Mouse (Mus musculus): Measurements from ENCODE around the gene Bloc1s4.
A peak's percentile ranks its signal among the peaks of the same experiment; 100 is the strongest.

Gene Bloc1s4

DNA sequence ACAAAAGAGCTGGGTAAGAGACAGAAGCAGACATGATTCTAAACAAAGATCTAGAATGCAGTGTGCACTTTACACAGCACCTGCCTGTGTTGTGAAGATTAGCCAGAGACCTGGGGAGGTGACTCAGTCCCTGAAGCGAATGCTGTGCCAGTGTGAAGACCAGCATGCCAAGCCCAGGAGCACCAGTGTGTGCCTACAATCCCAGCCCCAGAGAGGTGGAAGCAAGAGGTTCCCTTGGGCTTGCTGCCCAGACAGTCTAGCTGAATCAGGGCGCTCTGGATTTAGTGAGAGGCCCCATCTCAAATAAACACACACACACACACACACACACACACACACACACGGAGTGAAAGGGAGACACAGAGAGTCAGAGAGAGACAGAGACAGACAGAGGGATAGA is 30.6 kb downstream of the Bloc1s4 start:
- DNase-seq (ENCODE audit: extremely low spot score) = no peak

DNA sequence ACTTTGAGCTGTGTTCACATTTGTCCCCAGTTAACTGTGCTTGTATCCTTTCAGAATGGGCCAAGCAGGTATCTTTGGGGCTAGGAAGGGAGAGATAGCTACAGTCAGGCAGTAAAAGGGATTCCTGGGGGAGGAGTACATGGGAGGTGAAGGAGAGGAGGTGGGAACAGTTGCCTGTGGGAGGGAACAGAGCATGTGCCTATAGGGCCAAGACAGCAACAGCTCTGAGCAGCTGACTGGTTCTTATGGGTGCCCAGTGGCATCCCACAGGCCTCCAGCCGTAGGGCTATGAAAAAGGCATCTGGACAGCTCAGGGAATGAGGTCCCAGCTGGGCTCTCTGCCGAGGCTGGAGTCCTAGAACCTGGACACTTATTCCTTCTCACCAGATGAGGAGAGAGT is 31.6 kb downstream of the Bloc1s4 start:
- no peak for DNase-seq (ENCODE audit: extremely low spot score)

DNA sequence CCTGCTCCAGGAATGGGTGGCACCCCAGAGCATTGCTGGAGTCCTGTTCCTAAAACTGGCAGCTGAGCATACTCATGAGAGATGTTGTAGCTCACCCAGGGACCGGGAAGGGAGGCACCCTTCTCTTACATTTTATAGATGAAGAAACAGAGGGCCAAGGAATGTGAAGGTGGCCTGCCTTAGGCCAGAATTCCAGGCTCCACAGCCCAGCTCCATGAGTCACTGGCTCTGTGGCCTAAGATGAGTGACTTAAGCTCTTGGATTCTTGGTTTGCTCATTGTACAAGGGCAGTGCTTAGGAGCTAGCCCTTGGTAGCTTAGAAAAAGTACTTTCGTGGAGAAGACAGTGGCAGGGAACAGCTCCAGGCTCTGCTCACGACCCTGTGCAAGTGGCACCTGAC is 33.6 kb downstream of the Bloc1s4 start:
- no peak for DNase-seq (ENCODE audit: extremely low spot score)

DNA sequence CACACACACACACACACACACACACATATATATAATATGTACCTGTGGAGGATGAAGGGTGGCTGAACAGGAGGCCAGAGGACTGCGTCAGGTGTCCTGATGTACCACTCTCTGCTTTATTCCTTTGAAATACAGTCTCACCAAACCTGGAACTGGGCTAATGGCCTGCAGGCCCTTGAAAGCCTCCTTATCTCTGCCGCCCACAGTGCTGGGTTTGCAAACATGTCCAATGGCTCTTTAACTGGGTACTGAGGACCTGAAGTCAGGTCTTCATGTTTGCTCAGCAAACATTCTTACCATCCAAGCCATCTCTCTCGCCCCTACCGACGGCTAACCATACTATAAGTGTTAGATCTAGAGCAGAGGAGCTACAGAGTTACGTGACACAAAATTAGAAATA is 34.8 kb downstream of the Bloc1s4 start:
- DNase-seq (ENCODE audit: extremely low spot score) = no peak

DNA sequence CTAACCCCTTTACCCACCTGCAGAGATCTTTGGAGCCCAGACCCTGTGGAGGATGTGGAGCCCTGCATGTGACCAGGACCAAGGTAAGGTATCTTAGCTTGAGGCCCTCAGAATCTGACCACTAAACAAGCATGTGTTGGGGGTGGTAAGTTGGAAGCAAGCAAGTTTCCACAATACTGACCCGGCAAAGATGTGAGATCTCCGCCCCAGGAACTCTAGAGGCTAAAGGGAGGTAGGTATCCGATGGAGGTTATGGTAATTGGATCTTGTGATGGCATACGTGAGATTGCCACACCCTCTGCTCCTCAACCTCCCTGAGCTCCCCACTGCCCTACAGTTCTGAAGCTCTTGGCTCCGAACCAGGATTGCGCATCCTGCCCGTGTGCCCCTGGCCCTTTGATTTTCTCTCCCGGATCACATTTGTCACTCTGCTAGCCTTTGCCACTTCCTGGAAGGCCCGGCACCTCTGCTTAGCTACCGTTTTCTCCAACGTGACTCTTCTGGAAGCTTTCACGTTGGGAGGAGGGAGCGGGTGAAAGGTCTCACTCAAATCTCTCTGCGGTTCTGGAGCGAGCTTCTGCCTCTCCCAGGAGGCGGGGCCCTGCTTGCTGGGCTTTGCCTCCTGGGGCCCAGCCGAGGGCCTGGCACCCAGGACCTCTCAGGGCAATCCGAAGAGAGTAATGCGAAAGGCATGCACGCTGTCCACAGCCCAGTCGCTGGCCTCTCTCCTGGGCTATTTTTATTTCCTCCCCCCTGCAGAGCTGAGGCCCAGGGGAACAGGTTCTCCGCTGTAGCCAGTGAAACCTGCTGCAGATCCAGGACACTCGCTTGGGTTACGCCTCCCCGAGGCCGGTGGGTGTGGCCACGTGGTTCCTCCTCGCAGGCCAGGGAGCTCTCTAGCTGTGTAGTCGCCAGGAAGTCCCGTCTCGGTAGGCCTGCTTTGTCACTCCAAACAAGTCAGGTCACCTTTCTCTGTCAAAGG is 35.6 kb downstream of the Bloc1s4 start:
- DNase-seq (ENCODE audit: extremely low spot score) = peak; percentile 81

DNA sequence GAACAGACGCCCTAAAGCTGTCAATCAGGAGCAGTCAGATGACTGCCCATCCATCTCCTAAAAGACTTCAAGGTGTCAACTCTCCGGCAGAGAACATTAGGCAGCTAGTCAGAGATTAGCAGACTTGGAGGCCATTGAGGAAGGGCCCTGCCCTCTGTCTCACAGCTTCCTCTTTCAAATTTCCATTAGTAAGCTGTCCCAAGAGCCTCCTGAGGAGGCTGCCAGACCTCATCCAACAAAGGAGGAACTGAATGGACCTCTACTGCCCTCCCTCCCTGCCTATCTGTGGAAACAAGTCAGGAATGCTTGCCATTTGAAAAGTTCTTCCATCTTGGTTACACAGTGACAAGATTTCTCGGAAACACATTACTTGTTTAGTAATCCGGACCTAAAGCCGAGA is 36.6 kb downstream of the Bloc1s4 start:
- DNase-seq (ENCODE audit: extremely low spot score) = no peak

DNA sequence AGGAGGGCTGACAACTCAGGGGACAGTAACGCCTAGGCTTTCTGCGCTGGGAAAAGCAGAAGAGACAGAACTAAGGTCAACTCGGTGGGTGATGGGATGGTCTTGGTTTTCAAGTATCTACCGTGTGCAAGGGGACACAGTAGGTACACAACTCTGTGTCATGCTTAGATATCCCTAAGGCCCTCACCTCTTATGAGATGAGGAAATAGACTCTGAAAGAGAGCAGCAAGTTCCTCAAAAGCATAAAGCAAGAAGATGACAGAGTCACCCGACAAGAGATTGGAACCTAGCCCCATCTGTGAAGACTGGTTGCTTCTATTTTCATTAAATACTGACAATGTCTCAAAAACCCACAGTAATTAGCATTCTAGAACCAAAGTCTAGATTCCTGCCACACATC is 42.7 kb downstream of the Bloc1s4 start:
- DNase-seq (ENCODE audit: extremely low spot score) = no peak

DNA sequence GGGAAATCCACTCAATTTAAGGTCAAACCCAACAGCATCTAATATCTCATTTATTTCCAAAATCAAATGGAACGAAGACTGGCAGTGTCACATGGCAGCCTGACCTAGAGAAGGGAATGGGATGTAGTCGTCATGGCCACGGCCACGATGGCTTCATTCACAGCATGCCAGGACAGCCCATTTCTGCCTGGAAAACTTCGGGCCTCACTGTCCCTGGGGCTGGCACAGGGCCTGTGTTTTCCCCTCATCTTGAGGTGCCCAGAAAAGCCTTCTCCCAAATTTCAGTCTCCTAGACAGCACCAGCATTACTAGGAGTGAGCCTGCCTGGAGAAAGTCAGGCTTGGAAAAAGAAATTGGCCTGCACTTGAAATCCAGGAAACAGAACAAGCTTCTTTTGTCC is 43.1 kb downstream of the Bloc1s4 start:
- no peak for DNase-seq (ENCODE audit: extremely low spot score)

DNA sequence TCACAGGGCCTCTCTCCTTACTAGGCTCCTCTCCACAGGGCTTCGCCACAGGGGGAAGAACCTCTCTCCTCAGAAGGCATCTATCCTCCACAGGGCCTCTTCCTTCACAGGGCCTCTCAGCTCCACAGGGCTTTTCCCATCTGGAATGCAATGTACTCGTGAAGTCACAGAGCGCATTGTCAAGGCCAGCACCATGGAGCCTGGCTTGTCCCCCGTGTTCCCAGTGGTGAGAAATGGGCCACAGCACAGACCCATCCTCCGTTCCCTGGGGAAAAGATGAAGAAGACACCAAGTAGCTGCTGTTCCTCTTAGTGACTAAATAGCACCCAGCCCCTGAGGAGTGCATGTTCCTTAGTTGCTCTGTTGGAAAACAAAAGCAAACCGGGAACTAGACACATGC is 43.8 kb downstream of the Bloc1s4 start:
- DNase-seq (ENCODE audit: extremely low spot score) = no peak

DNA sequence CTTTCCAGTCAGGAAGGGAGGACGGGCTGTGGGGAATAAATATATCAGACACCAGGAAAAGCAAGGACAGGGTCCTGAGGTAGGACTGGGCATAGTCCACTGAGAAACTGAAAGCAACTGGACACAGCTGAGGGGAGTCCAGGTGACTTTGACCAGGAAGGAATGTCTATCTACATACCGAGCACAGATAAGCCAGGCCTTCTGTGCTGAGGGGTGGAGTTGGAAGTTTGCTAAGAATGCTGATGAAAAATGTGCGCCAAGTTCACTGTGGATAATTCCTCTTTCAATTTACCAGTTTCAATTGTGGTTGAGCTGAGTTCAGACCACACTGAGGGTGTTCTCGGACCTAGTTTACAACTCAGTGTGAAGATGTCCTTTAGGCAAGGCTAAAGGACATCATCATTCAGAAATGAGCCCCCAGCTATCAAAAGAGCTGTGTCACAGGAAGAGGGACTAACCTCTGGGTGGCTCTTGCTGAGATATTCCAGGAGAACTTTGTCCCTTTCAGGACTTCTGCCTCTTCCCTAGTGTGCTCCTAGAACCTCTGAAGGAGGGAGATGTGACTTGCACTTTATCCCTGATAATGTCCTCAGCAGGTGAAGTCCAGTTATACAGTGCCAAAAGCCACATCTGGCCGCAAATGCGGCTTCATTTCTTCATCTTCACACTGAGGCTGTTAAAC is 47.4 kb downstream of the Bloc1s4 start:
- no peak for DNase-seq (ENCODE audit: extremely low spot score)

DNA sequence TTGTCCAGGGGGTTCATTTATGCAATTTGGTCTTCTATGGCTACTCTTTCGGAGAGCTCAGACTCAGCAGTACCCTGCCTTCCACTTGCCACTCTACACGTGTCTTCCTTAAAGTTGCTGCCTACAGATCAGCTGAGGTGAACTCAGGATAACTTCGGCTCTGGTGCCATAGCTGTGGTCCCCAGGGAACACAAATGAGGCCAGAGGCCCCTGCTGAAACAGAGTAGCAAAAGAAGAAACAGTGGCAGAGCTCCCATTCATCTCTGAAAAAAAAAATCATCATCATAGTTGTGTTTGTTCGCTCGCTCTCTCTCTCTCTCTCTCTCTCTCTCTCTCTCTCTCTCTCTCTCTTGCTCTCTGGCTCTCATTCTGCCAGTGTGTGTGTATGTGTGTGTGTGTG is 49.8 kb downstream of the Bloc1s4 start:
- DNase-seq (ENCODE audit: extremely low spot score) = no peak

DNA sequence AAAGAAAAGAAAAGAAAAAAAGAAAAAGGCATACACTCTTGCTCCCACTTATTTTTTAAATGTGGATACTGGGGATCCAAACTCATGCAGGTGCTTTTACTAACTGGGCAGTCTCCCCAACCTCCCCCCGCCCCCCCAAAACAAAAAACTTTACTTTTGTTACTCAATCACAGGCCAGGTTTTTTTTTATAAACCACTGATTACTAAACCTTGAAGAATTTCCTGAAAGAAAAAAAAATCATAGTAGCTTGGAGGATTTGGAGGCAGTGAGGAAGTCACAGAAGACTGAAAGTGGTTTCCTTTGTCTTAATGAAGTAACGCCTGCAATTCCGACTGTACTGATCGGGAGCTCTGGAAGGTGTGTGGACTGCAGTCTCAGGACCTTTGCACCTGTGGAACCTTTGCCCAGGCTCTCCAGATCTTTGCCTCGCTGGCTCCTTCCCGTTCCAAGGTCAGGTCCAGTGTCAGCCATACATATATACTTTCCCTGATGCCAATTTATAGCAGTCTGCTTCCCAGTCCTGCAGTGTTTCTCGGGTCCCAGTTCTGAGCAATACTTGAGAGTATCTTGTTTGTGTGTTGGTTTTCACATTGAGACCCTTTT is 50.3 kb downstream of the Bloc1s4 start:
- no peak for DNase-seq (ENCODE audit: extremely low spot score)
